Mouse (Mus musculus) erythroblast, embryonic 14.5 days (primary cell): Measurements from ENCODE around the gene Wdr18. TPM values are rescaled to one million over a fixed set of nuclear protein-coding genes. Genes with fewer than 3 reads are reported as not detected.
A peak's percentile ranks its signal among the peaks of the same experiment; 100 is the strongest.

Experiments used
- H3K27me3 ChIP-seq: 2 replicates; pipeline ENCODE4 v1.6.1; 2012; ENCODE audit warnings: inconsistent platforms; ENCODE audit not compliant: control insufficient read depth
- H3K36me3 ChIP-seq: 2 replicates; pipeline ENCODE4 v1.6.1; 2012; ENCODE audit warnings: mild to moderate bottlenecking, inconsistent platforms; ENCODE audit not compliant: control insufficient read depth
- H3K4me1 ChIP-seq: 2 replicates; pipeline ENCODE4 v1.6.1; 2012; ENCODE audit warnings: inconsistent platforms; ENCODE audit not compliant: control insufficient read depth
- H3K4me3 ChIP-seq: replicated peaks from 2 replicates; pipeline ENCODE3; 2012; ENCODE audit warnings: moderate library complexity, mild to moderate bottlenecking, inconsistent platforms
- H3K9me3 ChIP-seq: 2 replicates; pipeline ENCODE4 v1.6.1; 2012; ENCODE audit warnings: low read length, inconsistent platforms, mixed read lengths; ENCODE audit not compliant: control insufficient read depth
- GATA1 ChIP-seq: IDR thresholded peaks from 2 replicates; pipeline ENCODE4 v1.6.1; 2012; ENCODE audit warnings: low read length, inconsistent platforms, mixed read lengths
- TAL1 ChIP-seq: IDR thresholded peaks from 3 replicates; pipeline ENCODE4 v1.6.1; 2012; ENCODE audit warnings: low read length, inconsistent platforms, mixed read lengths
- polyA plus RNA-seq: library from polyadenylated mRNA; stranded (reverse); fragments of >175 nt; gene quantifications from 2 replicates; pipeline ENCODE4 v1.2.3, GENCODE M21; 2012

The Wdr18 gene
- polyA plus RNA-seq, 1 experiment = 4.4 TPM

DNA sequence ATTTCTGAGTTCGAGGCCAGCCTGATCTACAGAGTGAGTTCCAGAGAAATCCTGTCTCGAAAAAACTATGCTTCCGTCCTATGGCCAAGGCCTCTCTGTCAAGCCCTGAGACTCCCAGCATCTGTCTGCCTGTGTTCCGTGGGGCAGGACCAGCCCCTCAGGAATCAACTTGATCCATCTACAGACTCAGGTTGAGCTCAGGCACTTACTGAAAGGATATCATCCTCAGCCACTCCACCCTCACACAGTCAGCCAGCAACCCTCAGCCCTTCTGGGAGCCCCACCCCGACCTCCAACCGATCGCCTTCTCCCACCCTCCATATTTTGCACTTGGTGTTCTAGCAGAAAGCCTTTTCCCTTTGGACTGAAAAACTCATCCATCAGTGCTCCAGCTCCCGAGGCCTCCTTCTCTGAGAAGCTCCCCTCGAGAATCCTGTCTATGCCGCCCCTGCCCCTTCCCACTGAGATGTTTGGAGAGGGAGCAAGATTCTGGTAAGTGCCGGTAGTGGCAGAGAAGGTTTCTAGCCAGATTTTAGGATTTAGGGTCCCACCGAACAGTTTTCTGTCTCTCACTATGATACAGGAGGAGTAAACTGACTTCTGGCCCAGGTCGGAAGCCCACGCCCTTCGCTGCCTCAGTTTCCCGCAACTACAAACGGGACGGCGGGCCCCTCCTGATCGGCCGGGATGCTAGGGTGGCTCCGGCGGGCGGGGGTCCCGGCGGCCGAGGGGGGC is 28.0 kb downstream of the Wdr18 start:
- H3K36me3 ChIP-seq = peaks cover 5% of the 10 kb centered on the region
- peaks cover 21% of the 10 kb centered on the region for H3K9me3 ChIP-seq
- TF ChIP-seq GATA1 (no peak), TAL1 (no peak)
- peaks cover 71% of the 10 kb centered on the region for H3K4me1 ChIP-seq
- H3K27me3 ChIP-seq = peaks cover 38% of the 10 kb centered on the region
- H3K4me3 ChIP-seq = peak overlapping the region; percentile 60

DNA sequence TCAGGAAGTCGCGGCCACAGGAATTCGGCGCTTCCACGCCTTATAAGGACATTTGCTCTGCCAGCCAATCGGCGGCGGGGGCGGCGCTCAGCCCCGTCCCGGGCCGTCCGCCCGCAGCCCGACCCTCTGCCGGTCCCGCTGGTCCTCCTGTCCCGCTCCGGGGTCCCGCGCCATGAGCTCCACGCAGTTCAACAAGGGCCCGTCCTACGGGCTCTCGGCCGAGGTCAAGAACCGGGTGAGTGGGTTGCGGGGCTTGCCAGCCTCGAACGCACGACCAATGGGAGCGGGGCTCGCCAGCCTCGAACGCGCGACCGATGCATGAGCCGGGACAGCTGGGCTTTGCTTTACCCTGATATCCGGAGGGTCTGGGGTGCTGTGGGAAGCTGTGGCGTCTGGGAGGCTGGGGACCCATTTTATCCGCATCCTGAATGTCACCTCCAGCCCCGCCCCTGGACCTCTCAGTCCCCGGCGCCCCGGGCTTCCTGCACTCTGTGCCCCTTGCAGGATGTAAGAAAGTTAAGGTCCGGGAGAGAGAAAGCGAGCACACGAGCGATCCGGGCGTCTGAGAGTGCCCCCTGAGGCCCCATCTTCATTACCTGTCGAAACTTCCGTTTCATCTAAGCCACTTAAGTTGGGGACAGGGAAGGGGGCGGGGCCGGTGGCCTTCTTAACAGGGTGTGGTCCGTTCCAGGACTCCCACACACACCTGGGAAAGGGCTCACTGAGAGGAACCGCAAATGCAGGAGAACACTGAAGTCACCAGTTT is 28.7 kb downstream of the Wdr18 start, which contains the start of gene Cnn2:
TSS of gene Cnn2 (plus strand) at position 79 of the 766 bp plus-strand sequence.
- peaks cover 21% of the 10 kb centered on the region for H3K9me3 ChIP-seq
- TF ChIP-seq GATA1 = no peak
- TF ChIP-seq TAL1 = no peak
- no peaks in the 10 kb centered on the region; the same call in 1 of the 2 replicates for H3K36me3 ChIP-seq
- peaks cover 38% of the 10 kb centered on the region for H3K27me3 ChIP-seq
- H3K4me3 ChIP-seq = peak within 1 kb of the TSS; percentile 60
- peaks cover 69% of the 10 kb centered on the region for H3K4me1 ChIP-seq

DNA sequence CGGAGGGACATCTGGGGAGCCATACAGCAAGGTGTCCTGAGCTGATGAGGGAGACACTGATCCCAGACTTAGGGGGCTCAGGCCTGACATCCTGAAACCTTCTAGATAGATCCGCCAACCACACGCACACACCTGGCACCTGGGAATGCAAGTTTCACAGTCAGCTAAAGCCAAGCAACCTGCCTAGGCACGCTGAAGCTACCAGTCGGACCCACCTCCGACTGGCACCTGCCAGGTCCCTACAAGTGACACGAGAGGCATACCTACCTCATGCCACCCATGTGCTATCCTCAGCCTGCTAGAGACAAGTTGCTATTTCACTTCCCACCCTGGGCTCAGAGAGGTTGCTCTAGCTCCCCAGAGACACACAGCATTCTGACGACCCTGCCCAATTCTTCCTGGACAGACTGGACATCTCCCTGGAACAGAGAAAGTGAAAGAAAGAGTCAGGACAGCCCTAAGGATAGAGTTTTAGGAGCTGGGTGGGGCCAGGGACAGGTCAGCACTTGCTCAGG is 29.4 kb downstream of the Wdr18 start:
- Histone ChIP-seq H3K4me1 (peaks cover 69% of the 10 kb centered on the region), H3K36me3 (no peaks in the 10 kb centered on the region; the same call in 1 of the 2 replicates)

DNA sequence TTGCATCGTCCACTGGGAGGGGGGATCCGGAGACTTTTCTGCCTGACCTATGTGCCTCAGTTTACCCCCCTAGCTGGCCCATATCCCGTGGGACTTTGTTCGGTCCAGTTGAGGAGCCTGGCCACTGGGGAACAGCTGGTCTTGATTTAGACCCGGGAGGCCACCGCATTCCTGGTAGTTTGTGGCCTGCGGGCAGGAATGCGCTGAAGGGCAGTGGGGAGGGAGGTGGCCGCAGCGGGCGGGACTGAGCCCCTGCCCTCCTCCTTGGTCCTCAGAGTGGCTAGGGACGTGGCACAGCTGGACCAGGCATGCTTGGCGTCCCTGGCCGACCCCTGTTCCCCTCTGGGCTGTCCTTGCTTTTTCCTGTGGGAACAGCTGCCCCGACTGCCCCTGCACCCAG is 29.9 kb downstream of the Wdr18 start:
- H3K27me3 ChIP-seq = peaks cover 38% of the 10 kb centered on the region
- no peak overlapping the region for H3K4me3 ChIP-seq
- H3K4me1 ChIP-seq = peaks cover 69% of the 10 kb centered on the region
- TF ChIP-seq GATA1 (no peak), TAL1 (no peak)
- peaks cover 21% of the 10 kb centered on the region for H3K9me3 ChIP-seq
- no peaks in the 10 kb centered on the region; the same call in 1 of the 2 replicates for H3K36me3 ChIP-seq

More for the DNA sequence above, 29.4 kb downstream of the Wdr18 start:
- H3K4me3 ChIP-seq = peak overlapping the region; percentile 60
- peaks cover 38% of the 10 kb centered on the region for H3K27me3 ChIP-seq
- no peak for TF ChIP-seq TAL1
- no peak for TF ChIP-seq GATA1
- H3K9me3 ChIP-seq = peaks cover 21% of the 10 kb centered on the region

DNA sequence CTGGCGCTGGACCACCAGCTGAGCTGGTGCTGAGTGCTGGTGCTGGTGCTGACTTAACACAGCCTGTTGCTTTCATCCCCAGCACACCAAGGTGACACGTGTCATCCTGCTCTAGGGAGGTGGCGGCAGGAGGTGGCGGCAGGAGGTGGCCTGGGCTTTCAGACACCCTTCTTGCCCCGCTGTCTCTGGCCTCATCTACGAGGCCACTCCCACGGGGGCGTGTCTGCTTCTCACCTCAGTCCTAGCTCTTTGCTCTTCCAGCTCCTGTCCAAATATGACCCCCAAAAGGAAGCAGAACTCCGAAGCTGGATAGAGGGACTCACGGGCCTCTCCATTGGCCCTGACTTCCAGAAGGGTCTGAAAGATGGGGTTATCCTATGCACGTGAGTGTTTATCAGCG is 31.1 kb downstream of the Wdr18 start:
- peaks cover 70% of the 10 kb centered on the region for H3K4me1 ChIP-seq
- no peaks in the 10 kb centered on the region; the same call in 1 of the 2 replicates for H3K36me3 ChIP-seq

DNA sequence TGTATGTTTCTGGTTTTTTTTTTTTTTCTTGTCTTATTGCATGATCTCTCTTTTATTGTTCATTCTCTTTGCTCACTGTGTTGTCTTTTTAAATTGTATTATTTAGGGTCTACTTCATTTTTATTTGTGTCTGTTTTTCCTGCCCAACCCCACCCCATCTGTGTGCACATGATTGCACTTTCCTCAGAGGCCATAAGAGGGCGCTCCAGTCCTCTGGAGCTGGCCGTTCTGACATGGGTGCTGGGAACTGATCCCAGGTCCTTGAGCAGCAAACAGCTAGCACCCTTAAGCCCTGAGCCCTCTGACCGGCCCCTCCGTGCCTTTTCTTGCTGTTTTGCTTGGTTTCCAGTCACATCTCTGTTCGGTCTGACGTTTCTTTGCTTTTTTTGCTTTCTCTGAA is 31.6 kb downstream of the Wdr18 start:
- Histone ChIP-seq H3K4me1 (peaks cover 66% of the 10 kb centered on the region), H3K27me3 (peaks cover 38% of the 10 kb centered on the region), H3K4me3 (no peak overlapping the region), H3K36me3 (no peaks in the 10 kb centered on the region; the same call in 1 of the 2 replicates), H3K9me3 (peaks cover 21% of the 10 kb centered on the region)
- TF ChIP-seq TAL1 (no peak), GATA1 (no peak)

More for the DNA sequence above, 31.1 kb downstream of the Wdr18 start:
- peaks cover 38% of the 10 kb centered on the region for H3K27me3 ChIP-seq
- TF ChIP-seq GATA1 = no peak
- TF ChIP-seq TAL1 = no peak
- peaks cover 21% of the 10 kb centered on the region for H3K9me3 ChIP-seq
- no peak overlapping the region for H3K4me3 ChIP-seq

DNA sequence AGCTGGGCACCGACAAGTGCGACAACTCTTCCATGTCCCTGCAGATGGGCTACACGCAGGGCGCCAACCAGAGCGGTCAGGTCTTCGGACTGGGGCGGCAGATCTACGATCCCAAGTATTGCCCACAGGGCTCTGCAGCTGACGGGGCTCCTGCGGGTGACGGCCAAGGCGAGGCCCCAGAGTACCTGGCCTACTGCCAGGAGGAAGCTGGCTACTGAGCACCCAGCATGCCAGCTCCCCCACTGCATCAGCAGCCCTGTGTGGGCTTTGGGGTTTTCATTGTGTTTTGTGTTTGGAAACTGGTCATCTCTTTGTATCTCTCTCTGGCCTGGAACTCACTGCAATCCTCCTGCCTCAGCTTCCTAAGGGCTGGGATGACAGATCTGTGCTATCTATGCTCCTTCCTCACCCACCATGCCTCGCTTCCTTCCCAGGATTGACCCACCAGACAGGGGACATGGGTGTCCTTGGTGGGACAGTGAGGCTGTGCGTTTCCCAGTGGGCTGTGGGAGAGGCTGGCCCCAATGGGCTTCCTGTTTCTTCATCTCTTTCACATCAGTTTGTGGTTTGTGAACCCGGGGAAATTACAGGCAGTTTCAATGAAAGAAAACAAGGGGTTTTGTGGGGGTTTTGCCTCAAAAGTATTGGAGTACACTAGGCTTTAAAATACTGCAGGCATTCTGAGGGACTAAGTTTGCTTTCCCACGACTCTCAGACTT is 34.6 kb downstream of the Wdr18 start:
- H3K36me3 ChIP-seq = peaks cover 19% of the 10 kb centered on the region
- H3K4me3 ChIP-seq = no peak overlapping the region
- H3K27me3 ChIP-seq = peaks cover 13% of the 10 kb centered on the region
- peaks cover 59% of the 10 kb centered on the region for H3K4me1 ChIP-seq
- TF ChIP-seq TAL1 (no peak), GATA1 (no peak)
- peaks cover 17% of the 10 kb centered on the region for H3K9me3 ChIP-seq

DNA sequence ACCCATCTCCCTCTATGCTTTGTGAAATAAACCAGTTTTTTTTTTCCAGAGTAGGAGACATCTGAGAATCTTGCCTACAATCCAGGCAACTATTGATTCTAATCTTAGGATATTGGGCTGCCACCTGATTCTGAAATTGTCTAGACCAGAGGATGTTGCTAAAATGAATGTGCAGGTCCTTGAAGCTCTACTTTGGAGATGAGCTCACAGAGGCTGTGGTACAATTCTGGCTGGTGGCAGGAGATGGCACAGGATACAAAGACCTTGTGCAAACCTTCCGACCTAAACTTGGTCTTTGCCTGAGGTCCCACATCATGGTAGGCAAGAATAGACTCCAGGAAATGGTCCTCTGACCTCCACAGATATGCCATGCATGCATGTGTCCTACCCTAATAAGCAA is 35.7 kb downstream of the Wdr18 start:
- peaks cover 30% of the 10 kb centered on the region for H3K36me3 ChIP-seq
- no peak for TF ChIP-seq TAL1
- H3K4me3 ChIP-seq = peak overlapping the region; percentile 84
- H3K9me3 ChIP-seq = peaks cover 17% of the 10 kb centered on the region
- peaks cover 5% of the 10 kb centered on the region for H3K27me3 ChIP-seq
- H3K4me1 ChIP-seq = peaks cover 64% of the 10 kb centered on the region
